ENCODE assay signal across 19 mouse cellular contexts in genomic region chr5:142410348-142410747, GRCm38 (mm10). TPM values are rescaled to one million over a fixed set of nuclear protein-coding genes. Genes with fewer than 3 reads are reported as not detected.
A peak's percentile ranks its signal among the peaks of the same experiment; 100 is the strongest.
DNase-seq lines count a peak whose midpoint lies in the region; ATAC-seq lines count a peak whose summit lies in the region.
"Had no signal": no experiment of that assay in that cellular context is flagged by ENCODE, and none has a peak within 500 bp of the region (broad histone marks: within the 10 kb centered on the region; RNA-seq: fewer than 3 reads in every experiment).

No protein-coding gene starts in this region.

- no peak for DNase-seq in hindbrain, embryonic 10.5 days (ENCODE audit: low spot score)
- no peak for DNase-seq in hindbrain, embryonic 11.5 days (ENCODE audit: low spot score)
- DNase-seq in NIH3T3 (ENCODE audit: low read depth) (peak; percentile 78), liver (no peak)
- no peak for DNase-seq in midbrain, embryonic 14.5 days
- no peak for DNase-seq in kidney, adult 18-20 months
- DNase-seq: adrenal gland, postnatal 10 days; cerebellum, adult 8-10 months; kidney, postnatal 36 days; layer of hippocampus, postnatal 36 days; lung, postnatal 14 days; right cerebral cortex, adult 18-20 months; spleen, adult 18-20 months had no signal

- H3K4me2 ChIP-seq in hindbrain, embryonic 11.5 days (replicated peaks; ENCODE audit: low read depth, low read length): no peak overlapping the region
- H3K4me2 ChIP-seq in embryonic facial prominence, embryonic 13.5 days: peak overlapping the region; percentile 12
- no peak overlapping the region for H3K4me2 ChIP-seq in midbrain, embryonic 14.5 days (ENCODE audit: low read length)
- H3K4me2 ChIP-seq: liver, embryonic 15.5 days; stomach, embryonic 15.5 days had no signal

- H3K27me3 ChIP-seq in hindbrain, embryonic 10.5 days (ENCODE audit: insufficient read depth, poor library complexity, severe bottlenecking): no peaks in the 10 kb centered on the region
- no peaks in the 10 kb centered on the region for H3K27me3 ChIP-seq in hindbrain, embryonic 11.5 days (ENCODE audit: control insufficient read depth, insufficient read depth, low read length)
- H3K27me3 ChIP-seq in embryonic facial prominence, embryonic 13.5 days: no peaks in the 10 kb centered on the region
- no peaks in the 10 kb centered on the region for H3K27me3 ChIP-seq in midbrain, embryonic 14.5 days (ENCODE audit: control insufficient read depth, insufficient read depth, low read length)
- H3K27me3 ChIP-seq: liver, embryonic 15.5 days; stomach, embryonic 15.5 days had no signal

- no peak for ATAC-seq in hindbrain, embryonic 11.5 days (ENCODE audit: low FRiP score)
- no peak for ATAC-seq in embryonic facial prominence, embryonic 13.5 days (ENCODE audit: insufficient number of reproducible peaks, insufficient read depth, low FRiP score, low TSS enrichment, low read depth)
- ATAC-seq in midbrain, embryonic 14.5 days (ENCODE audit: low FRiP score, low TSS enrichment): no peak
- ATAC-seq: CD4-positive, CD25-positive, alpha-beta regulatory T cell, adult 4 months; intestine, embryonic 16.5 days had no signal

- peak overlapping the region; percentile 53; the same call in 1 of the 2 replicates for H3K27ac ChIP-seq in hindbrain, embryonic 10.5 days
- no peak overlapping the region for H3K27ac ChIP-seq in hindbrain, embryonic 11.5 days (ENCODE audit: low read depth, low read length)
- peak overlapping the region; percentile 65 for H3K27ac ChIP-seq in embryonic facial prominence, embryonic 13.5 days
- H3K27ac ChIP-seq in midbrain, embryonic 14.5 days (replicated peaks; ENCODE audit: low read depth, low read length): no peak overlapping the region
- H3K27ac ChIP-seq: liver, embryonic 15.5 days; stomach, embryonic 15.5 days had no signal

- H3K9ac ChIP-seq in hindbrain, embryonic 11.5 days (ENCODE audit: low read depth, low read length): no peak overlapping the region
- peak overlapping the region; percentile 37; the same call in 1 of the 2 replicates for H3K9ac ChIP-seq in embryonic facial prominence, embryonic 13.5 days
- H3K9ac ChIP-seq in midbrain, embryonic 14.5 days (replicated peaks; ENCODE audit: low read length): peak overlapping the region; percentile 20; the same call in 1 of the 2 replicates
- H3K9ac ChIP-seq: liver, embryonic 15.5 days; stomach, embryonic 15.5 days had no signal

- peaks cover 82% of the 10 kb centered on the region for H3K4me1 ChIP-seq in hindbrain, embryonic 10.5 days (replicated peaks)
- peaks cover 5% of the 10 kb centered on the region for H3K4me1 ChIP-seq in hindbrain, embryonic 11.5 days (replicated peaks; ENCODE audit: control insufficient read depth, insufficient read depth, low read length)
- peaks cover 83% of the 10 kb centered on the region for H3K4me1 ChIP-seq in embryonic facial prominence, embryonic 13.5 days
- peaks cover 15% of the 10 kb centered on the region; the same call in 1 of the 2 replicates for H3K4me1 ChIP-seq in midbrain, embryonic 14.5 days (ENCODE audit: control insufficient read depth, insufficient read depth, low read length)

- H3K9me3 ChIP-seq in hindbrain, embryonic 10.5 days: no peaks in the 10 kb centered on the region
- H3K9me3 ChIP-seq in hindbrain, embryonic 11.5 days (ENCODE audit: control insufficient read depth, low read length): no peaks in the 10 kb centered on the region
- no peaks in the 10 kb centered on the region for H3K9me3 ChIP-seq in embryonic facial prominence, embryonic 13.5 days
- no peaks in the 10 kb centered on the region for H3K9me3 ChIP-seq in midbrain, embryonic 14.5 days (ENCODE audit: control insufficient read depth, low read length)
- H3K9me3 ChIP-seq: liver, embryonic 15.5 days; stomach, embryonic 15.5 days had no signal

- H3K4me3 ChIP-seq in hindbrain, embryonic 10.5 days: 0 out of 2 replicates have a peak overlapping the region, but pooled peaks have one; percentile 3
- no peak overlapping the region for H3K4me3 ChIP-seq in hindbrain, embryonic 11.5 days (ENCODE audit: low read depth, low read length)
- no peak overlapping the region for H3K4me3 ChIP-seq in embryonic facial prominence, embryonic 13.5 days
- no peak overlapping the region for H3K4me3 ChIP-seq in midbrain, embryonic 14.5 days (replicated peaks; ENCODE audit: low read depth, low read length)
- H3K4me3 ChIP-seq: erythroblast, embryonic 14.5 days; liver, embryonic 15.5 days; stomach, embryonic 15.5 days had no signal

- 49% methylated on average over 7 of the region's 7 CpGs for WGBS in hindbrain, embryonic 10.5 days
- 53% methylated on average over 7 of the region's 7 CpGs for WGBS in hindbrain, embryonic 11.5 days
- 28% methylated on average over 7 of the region's 7 CpGs for WGBS in embryonic facial prominence, embryonic 13.5 days
- 34% methylated on average over 7 of the region's 7 CpGs for WGBS in midbrain, embryonic 14.5 days

- peaks cover 62% of the 10 kb centered on the region for H3K36me3 ChIP-seq in hindbrain, embryonic 10.5 days
- H3K36me3 ChIP-seq in hindbrain, embryonic 11.5 days (ENCODE audit: control insufficient read depth, insufficient read depth, low read length): 0 out of 2 replicates have a peak, but pooled peaks cover 3% of the 10 kb centered on the region
- peaks cover 22% of the 10 kb centered on the region for H3K36me3 ChIP-seq in embryonic facial prominence, embryonic 13.5 days
- 0 out of 2 replicates have a peak, but pooled peaks cover 15% of the 10 kb centered on the region for H3K36me3 ChIP-seq in midbrain, embryonic 14.5 days (ENCODE audit: control insufficient read depth, insufficient read depth, low read length)
- H3K36me3 ChIP-seq: stomach, embryonic 15.5 days had no signal

RNA-seq across cellular contexts. Expression of gene Foxk1, which starts 9.1 kb away (rescaled TPM):
- polyA plus RNA-seq in hindbrain, embryonic 10.5 days (2016; fragmentation: Nextera tagmentation; extraction: Ambion mirVana): 5.2 and 5.5 TPM in 2 replicates
- 4.0 and 4.1 TPM in 2 replicates for polyA plus RNA-seq in hindbrain, embryonic 11.5 days (2014; fragmentation: Nextera tagmentation; extraction: Ambion mirVana)
- 5.0 and 6.3 TPM in 2 replicates for polyA plus RNA-seq in embryonic facial prominence, embryonic 13.5 days (2015; fragmentation: Nextera tagmentation; extraction: Ambion mirVana)
- polyA plus RNA-seq in midbrain, embryonic 14.5 days (2014; fragmentation: Nextera tagmentation; extraction: Ambion mirVana): 4.2 and 4.6 TPM in 2 replicates

RNA-seq across cellular contexts. Expression of gene Ap5z1, which starts 53.4 kb away (rescaled TPM):
- polyA plus RNA-seq in hindbrain, embryonic 10.5 days (2016; fragmentation: Nextera tagmentation; extraction: Ambion mirVana): 13.5 and 16.9 TPM in 2 replicates
- 9.2 and 9.6 TPM in 2 replicates for polyA plus RNA-seq in hindbrain, embryonic 11.5 days (2014; fragmentation: Nextera tagmentation; extraction: Ambion mirVana)
- 8.9 and 9.7 TPM in 2 replicates for polyA plus RNA-seq in embryonic facial prominence, embryonic 13.5 days (2015; fragmentation: Nextera tagmentation; extraction: Ambion mirVana)
- polyA plus RNA-seq in midbrain, embryonic 14.5 days (2014; fragmentation: Nextera tagmentation; extraction: Ambion mirVana): 12.6 and 13.9 TPM in 2 replicates

Comparison
In these comparisons a context has a peak if more than half of its experiments do, and no peak if none do; other contexts are left out.
1. H3K27ac ChIP-seq: peak in hindbrain, embryonic 10.5 days (single experiment) and embryonic facial prominence, embryonic 13.5 days (single experiment); none in hindbrain, embryonic 11.5 days (single experiment) and midbrain, embryonic 14.5 days (single experiment).